Mouse (Mus musculus): ENCODE measurements at regions not wholly inside any gene's neighbourhood (a gene's known extent, or its start where the extent isn't known, plus 50 kb on each side); places are given as distances from the start of the nearest gene placed in this dataset.

DNA sequence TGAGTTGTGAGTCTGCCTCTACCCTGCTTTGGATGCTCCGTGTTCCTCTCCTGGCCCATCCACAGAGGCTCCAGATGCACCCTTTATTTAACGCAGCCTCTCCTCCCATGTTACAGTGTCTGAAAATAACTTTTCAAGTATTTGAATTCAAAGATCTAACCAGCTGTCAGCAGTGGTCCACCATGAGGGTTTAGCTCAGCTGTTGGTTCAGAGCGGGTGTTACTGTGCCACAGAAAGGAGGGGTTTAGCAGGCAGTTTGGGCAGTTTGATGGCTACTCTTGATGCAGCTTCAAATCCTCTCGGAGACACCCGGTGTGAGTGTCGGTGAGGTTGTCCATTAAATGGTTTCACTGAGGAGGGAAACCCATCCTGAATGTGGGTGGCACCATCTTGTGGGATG, 441.8 kb downstream of the Fgf9 start:
- no peak for TF ChIP-seq CTCF (IDR thresholded peaks at IDR 0.05; ENCODE audit: extremely low read depth, insufficient read depth, low read length)
- no peak for TF ChIP-seq POLR2A (IDR thresholded peaks at IDR 0.05; ENCODE audit: extremely low read depth, insufficient read depth, low read length)
